Mouse (Mus musculus) MEL (cell line): Measurements from ENCODE around the gene Phyh. TPM values are rescaled to one million over a fixed set of nuclear protein-coding genes. Genes with fewer than 3 reads are reported as not detected.

ENCODE experiments used
- DNase-seq: peaks from one replicate; pipeline ENCODE4 v3.0.0; 2011; ENCODE audit warnings: low read depth, low spot score
- H3K27ac ChIP-seq: 2 replicates; pipeline ENCODE4 v1.5.1; 2012; ENCODE audit warnings: low read depth, mild to moderate bottlenecking, control low read depth, low read length, moderate library complexity; ENCODE audit not compliant: control insufficient read depth
- H3K27me3 ChIP-seq, 2 experiments: fragments of 150-350 bp in 1 of 2; sonication (generic) in 1 of 2; 2 replicates each; pipeline ENCODE4 v1.6.1; 2012; ENCODE audit warnings: low read length in 2 of 2, mild to moderate bottlenecking in 2 of 2, improper control_type of control experiment in 1 of 2, moderate library complexity in 1 of 2; ENCODE audit not compliant: insufficient read depth in 2 of 2, control insufficient read depth in 1 of 2
- H3K36me3 ChIP-seq, 2 experiments: 2 replicates each; pipeline ENCODE4 v1.6.1; 2012 to 2014; ENCODE audit warnings: low read length in 2 of 2, improper control_type of control experiment in 1 of 2, inconsistent platforms in 1 of 2, mild to moderate bottlenecking in 1 of 2; ENCODE audit not compliant: insufficient read depth in 2 of 2, control insufficient read depth in 1 of 2
- H3K4me1 ChIP-seq, 2 experiments: fragments of 150-350 bp in 1 of 2; sonication (generic) in 1 of 2; 2 replicates each; pipeline ENCODE4 v1.6.1; 2012; ENCODE audit warnings: low read length in 2 of 2, improper control_type of control experiment in 1 of 2, mild to moderate bottlenecking in 1 of 2; ENCODE audit not compliant: insufficient read depth in 2 of 2, control insufficient read depth in 1 of 2
- H3K4me3 ChIP-seq, 2 experiments: fragments of 150-350 bp in 1 of 2; sonication (generic) in 1 of 2; 2 replicates each; pipeline ENCODE4 v1.5.1; 2012; ENCODE audit warnings: low read depth in 2 of 2, low read length in 2 of 2, mild to moderate bottlenecking in 2 of 2, moderate library complexity in 2 of 2, control low read depth in 1 of 2, improper control_type of control experiment in 1 of 2; ENCODE audit not compliant: control insufficient read depth in 1 of 2, insufficient read depth in 1 of 2
- H3K79me2 ChIP-seq: 2 replicates; pipeline ENCODE4 v1.6.1; 2012; ENCODE audit warnings: mild to moderate bottlenecking, low read length, moderate library complexity; ENCODE audit not compliant: control insufficient read depth, poor library complexity, insufficient read depth
- H3K9ac ChIP-seq: 2 replicates; pipeline ENCODE4 v1.6.1; 2012; ENCODE audit warnings: low read depth, mild to moderate bottlenecking, control low read depth, low read length, moderate library complexity; ENCODE audit not compliant: control insufficient read depth, poor library complexity, severe bottlenecking
- H3K9me3 ChIP-seq: fragments of 150-350 bp; sonication (generic); replicated peaks from 2 replicates; pipeline ENCODE4 v1.6.1; 2012; ENCODE audit warnings: mild to moderate bottlenecking, low read length, improper control_type of control experiment, moderate library complexity; ENCODE audit not compliant: insufficient read depth
- BHLHE40 ChIP-seq: IDR thresholded peaks from 2 replicates; pipeline ENCODE4 v1.6.1; 2012; ENCODE audit warnings: low read depth, mild to moderate bottlenecking, inconsistent platforms, low read length, improper control_type of control experiment, borderline replicate concordance
- CHD2 ChIP-seq: IDR thresholded peaks from 2 replicates; pipeline ENCODE4 v1.6.1; 2011; ENCODE audit warnings: low read length, improper control_type of control experiment
- ELF1 ChIP-seq: IDR thresholded peaks from 2 replicates; pipeline ENCODE4 v1.6.1; 2014; ENCODE audit warnings: low read depth, mild to moderate bottlenecking, inconsistent platforms, low read length, improper control_type of control experiment, moderate library complexity
- EP300 ChIP-seq, 2 experiments: IDR thresholded peaks; 2 replicates each; pipeline ENCODE4 v1.6.1; 2011; ENCODE audit warnings: improper control_type of control experiment in 2 of 2, low read length in 2 of 2, low read depth in 1 of 2, mild to moderate bottlenecking in 1 of 2
- ETS1 ChIP-seq: IDR thresholded peaks from 2 replicates; pipeline ENCODE4 v1.6.1; 2012; ENCODE audit warnings: low read depth, mild to moderate bottlenecking, inconsistent platforms, low read length, improper control_type of control experiment, moderate library complexity
- GATA1 ChIP-seq: IDR thresholded peaks from 2 replicates; pipeline ENCODE4 v1.6.1; 2011; ENCODE audit warnings: low read depth, low read length, improper control_type of control experiment
- JUND ChIP-seq: IDR thresholded peaks from 2 replicates; pipeline ENCODE4 v1.6.1; 2011; ENCODE audit warnings: low read depth, mild to moderate bottlenecking, improper control_type of control experiment, low read length
- MAZ ChIP-seq: IDR thresholded peaks from 2 replicates; pipeline ENCODE4 v1.6.1; 2012; ENCODE audit warnings: low read depth, mild to moderate bottlenecking, inconsistent platforms, low read length, improper control_type of control experiment
- NELFE ChIP-seq: IDR thresholded peaks from 2 replicates; pipeline ENCODE4 v1.6.1; 2011; ENCODE audit warnings: low read depth, low read length, improper control_type of control experiment
- NRF1 ChIP-seq: IDR thresholded peaks from 2 replicates; pipeline ENCODE4 v1.6.1; 2014; ENCODE audit warnings: low read depth, mild to moderate bottlenecking, inconsistent platforms, low read length, improper control_type of control experiment, moderate library complexity; ENCODE audit not compliant: poor library complexity, insufficient read depth, severe bottlenecking
- POLR2AphosphoS2 ChIP-seq: IDR thresholded peaks from 2 replicates; pipeline ENCODE4 v1.6.1; 2011; ENCODE audit warnings: low read length, improper control_type of control experiment
- UBTF ChIP-seq: IDR thresholded peaks from 2 replicates; pipeline ENCODE4 v1.6.1; 2012; ENCODE audit warnings: low read depth, mild to moderate bottlenecking, inconsistent platforms, low read length, improper control_type of control experiment, moderate library complexity, borderline replicate concordance; ENCODE audit not compliant: insufficient read depth
- USF2 ChIP-seq, 2 experiments: IDR thresholded peaks; 2 replicates each; pipeline ENCODE4 v1.6.1; 2011 to 2012; ENCODE audit warnings: improper control_type of control experiment in 2 of 2, low read length in 2 of 2, borderline replicate concordance in 1 of 2, inconsistent platforms in 1 of 2, low read depth in 1 of 2, mild to moderate bottlenecking in 1 of 2; ENCODE audit not compliant: insufficient read depth in 1 of 2
- ZKSCAN1 ChIP-seq: IDR thresholded peaks from 2 replicates; pipeline ENCODE4 v1.6.1; 2012; ENCODE audit warnings: low read depth, mild to moderate bottlenecking, inconsistent platforms, low read length, improper control_type of control experiment, moderate library complexity
- polyA plus RNA-seq, 2 experiments: library from polyadenylated mRNA; stranded (reverse) in 1 of 2; unstranded in 1 of 2; fragments of >175 nt in 1 of 2; fragments of >200 nt in 1 of 2; gene quantifications; 2 replicates each; pipeline versions ENCODE4 v1.2.1 to v1.2.4; 2012; ENCODE audit warnings: low replicate concordance in 2 of 2, low read depth in 1 of 2; ENCODE audit not compliant: insufficient read length in 2 of 2, insufficient read depth in 1 of 2, missing spikeins in 1 of 2
- total RNA-seq: library from RNA; depleted of rRNA; stranded (reverse); fragments of 300-350 nt; gene quantifications from 2 replicates; pipeline ENCODE4 v1.2.3, GENCODE M21; 2012

Phyh gene
- total and polyA plus RNA-seq, 3 experiments: not detected

GRCm38 (mm10) chr2:4875090-4875489 lies 43.7 kb upstream of the Phyh start:
- DNase-seq: no peak
- Histone ChIP-seq H3K27ac (no peak overlapping the region), H3K9me3 (no peaks in the 10 kb centered on the region), H3K9ac (no peak overlapping the region), H3K4me1 (no peaks in the 10 kb centered on the region), H3K27me3 (peaks cover 4% of the 10 kb centered on the region in 2 experiments; a peak in 1 of 4 replicates), H3K36me3 (no peaks in the 10 kb centered on the region), H3K4me3 (no peak overlapping the region), H3K79me2 (no peaks in the 10 kb centered on the region)
- no peak for TF ChIP-seq ZKSCAN1

- peaks cover 0 to 3% of the 10 kb centered on the region in 2 experiments; a peak in 1 of 4 replicates for H3K4me1 ChIP-seq
- no peak overlapping the region for H3K27ac ChIP-seq
- no peak for TF ChIP-seq GATA1
- TF ChIP-seq, all 39 proteins: peak for 0
- H3K9ac ChIP-seq: no peak overlapping the region
- 0 out of 4 replicates have a peak, but pooled peaks cover 0 to 2% of the 10 kb centered on the region in 2 experiments for H3K36me3 ChIP-seq
- H3K9me3 ChIP-seq: no peaks in the 10 kb centered on the region
- no peak for DNase-seq
- no peak overlapping the region for H3K4me3 ChIP-seq
- peaks cover 2% of the 10 kb centered on the region for H3K79me2 ChIP-seq
- peaks cover 4% of the 10 kb centered on the region in 2 experiments; a peak in 1 of 4 replicates for H3K27me3 ChIP-seq
Measured at GRCm38 (mm10) chr2:4876131-4876530, 42.7 kb upstream of the Phyh start.

- Histone ChIP-seq H3K4me1 (peaks cover 3 to 10% of the 10 kb centered on the region in 2 experiments; a peak in 3 of 4 replicates), H3K36me3 (peaks cover 2 to 11% of the 10 kb centered on the region in 2 experiments; a peak in 3 of 4 replicates), H3K27me3 (peaks cover 2% of the 10 kb centered on the region in 2 experiments; a peak in 1 of 4 replicates), H3K79me2 (peaks cover 34% of the 10 kb centered on the region), H3K27ac (peak overlapping the region; percentile 70), H3K9me3 (no peaks in the 10 kb centered on the region), H3K4me3 (peak overlapping the region; percentile 90 to 95), H3K9ac (peak overlapping the region; percentile 96)
- no peak for TF ChIP-seq ETS1
- TF ChIP-seq NELFE: no peak
- no peak for TF ChIP-seq EP300 (IDR thresholded peaks at IDR 0.05; ENCODE audit: low read depth in 1 of 2, low read length in 2 of 2)
- no peak for TF ChIP-seq UBTF
- TF ChIP-seq GATA1: no peak
- peak; percentile 32; the same call in 1 of the 2 replicates for TF ChIP-seq CHD2
- no peak for TF ChIP-seq POLR2AphosphoS2
- TF ChIP-seq USF2 (IDR thresholded peaks at IDR 0.05; ENCODE audit: borderline replicate concordance in 1 of 2, insufficient read depth in 1 of 2, low read depth in 1 of 2, low read length in 2 of 2): no peak
- no peak for TF ChIP-seq ELF1
- no peak for TF ChIP-seq NRF1
- 0 out of 2 replicates have a peak, but pooled peaks have one; percentile 13 for TF ChIP-seq BHLHE40
- TF ChIP-seq JUND: no peak
- TF ChIP-seq MAZ: no peak; the same call in 1 of the 2 replicates
- DNase-seq: peak; percentile 67
Measured at GRCm38 (mm10) chr2:4880737-4881349, 38.0 kb upstream of the Phyh start.
